In the genomic region with DNA sequence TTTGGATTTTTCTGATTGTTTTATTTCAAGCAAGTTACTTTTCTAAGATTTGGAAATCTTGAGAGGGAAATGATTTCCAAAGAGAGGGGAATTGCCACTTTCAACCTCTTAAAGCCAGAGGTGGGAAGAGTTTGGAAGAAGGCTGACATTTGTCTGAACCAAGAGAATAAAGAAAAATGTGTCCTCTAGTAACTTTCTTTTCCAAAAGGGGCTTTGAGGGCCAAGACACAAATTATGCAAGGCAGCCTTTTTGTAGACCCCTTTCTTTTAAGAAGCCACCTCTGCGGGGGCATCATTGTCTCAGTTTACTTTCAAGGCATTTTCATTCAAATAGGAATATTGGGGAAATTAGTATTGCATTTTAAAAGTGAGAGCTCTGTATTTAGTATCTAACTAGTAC, we compare ENCODE assay signal across 9 mouse cellular contexts. TPM values are rescaled to one million over a fixed set of nuclear protein-coding genes. Genes with fewer than 3 reads are reported as not detected.
A peak's percentile ranks its signal among the peaks of the same experiment; 100 is the strongest.
DNase-seq lines count a peak whose midpoint lies in the region; ATAC-seq and TF ChIP-seq lines count a peak whose summit lies in the region.
"Had no signal": no experiment of that assay in that cellular context is flagged by ENCODE, and none has a peak within 500 bp of the region (broad histone marks: within the 10 kb centered on the region; RNA-seq: fewer than 3 reads in every experiment).

No protein-coding gene starts in this region.

- no peak for TF ChIP-seq POLR2A in embryonic fibroblast, embryonic 13.5 days (IDR thresholded peaks at IDR 0.05; ENCODE audit: low read depth, low read length)

- TF ChIP-seq CTCF in kidney, postnatal 0 days (IDR thresholded peaks at IDR 0.05; ENCODE audit: low read depth) = no peak
- TF ChIP-seq CTCF in embryonic fibroblast, embryonic 13.5 days (IDR thresholded peaks at IDR 0.05; ENCODE audit: borderline replicate concordance, insufficient read depth, low read length) = no peak
- TF ChIP-seq CTCF in intestine, postnatal 0 days (IDR thresholded peaks at IDR 0.05; ENCODE audit: low read depth) = no peak
- TF ChIP-seq CTCF in layer of hippocampus, adult 2 months (conservative IDR thresholded peaks at IDR 0.05) = no peak

- peaks cover 6% of the 10 kb centered on the region; the same call in 1 of the 2 replicates for H3K4me1 ChIP-seq in kidney, postnatal 0 days (replicated peaks; ENCODE audit: insufficient read depth, low read length)
- 0 out of 2 replicates have a peak, but pooled peaks cover 5% of the 10 kb centered on the region for H3K4me1 ChIP-seq in embryonic fibroblast, embryonic 13.5 days (ENCODE audit: control insufficient read depth, insufficient read depth, low read length)
- no peaks in the 10 kb centered on the region for H3K4me1 ChIP-seq in intestine, postnatal 0 days (replicated peaks; ENCODE audit: control insufficient read depth, insufficient read depth, low read length)
- peaks cover 32% of the 10 kb centered on the region for H3K4me1 ChIP-seq in neural tube, embryonic 12.5 days

- WGBS in kidney, postnatal 0 days = 13% methylated on average over 1 of the region's 1 CpGs
- WGBS in intestine, postnatal 0 days = 13% methylated on average over 1 of the region's 1 CpGs
- WGBS in neural tube, embryonic 12.5 days = 0% methylated on average over 1 of the region's 1 CpGs

- H3K4me3 ChIP-seq in kidney, postnatal 0 days (replicated peaks; ENCODE audit: low read depth, low read length) = peak overlapping the region; percentile 84
- H3K4me3 ChIP-seq in embryonic fibroblast, embryonic 13.5 days (ENCODE audit: insufficient read depth, low read length) = peak overlapping the region; percentile 70
- peak overlapping the region; percentile 65 for H3K4me3 ChIP-seq in intestine, postnatal 0 days (ENCODE audit: low read depth, low read length)
- peak overlapping the region; percentile 77 for H3K4me3 ChIP-seq in neural tube, embryonic 12.5 days
- H3K4me3 ChIP-seq in layer of hippocampus, adult 2 months = no peak overlapping the region

- peak overlapping the region; percentile 86 for H3K4me2 ChIP-seq in kidney, postnatal 0 days (ENCODE audit: low read length)
- H3K4me2 ChIP-seq in intestine, postnatal 0 days (replicated peaks; ENCODE audit: low read depth) = peak overlapping the region; percentile 90
- H3K4me2 ChIP-seq in neural tube, embryonic 12.5 days (replicated peaks) = peak overlapping the region; percentile 92

- H3K36me3 ChIP-seq in kidney, postnatal 0 days (ENCODE audit: insufficient read depth, low read length) = 0 out of 2 replicates have a peak, but pooled peaks cover 3% of the 10 kb centered on the region
- H3K36me3 ChIP-seq in intestine, postnatal 0 days (ENCODE audit: control insufficient read depth, insufficient read depth) = no peaks in the 10 kb centered on the region
- H3K36me3 ChIP-seq in neural tube, embryonic 12.5 days = peaks cover 17% of the 10 kb centered on the region; the same call in 1 of the 2 replicates

- H3K9me3 ChIP-seq in kidney, postnatal 0 days (replicated peaks; ENCODE audit: low read length) = no peaks in the 10 kb centered on the region
- H3K9me3 ChIP-seq in intestine, postnatal 0 days (ENCODE audit: control insufficient read depth) = no peaks in the 10 kb centered on the region
- no peaks in the 10 kb centered on the region for H3K9me3 ChIP-seq in neural tube, embryonic 12.5 days

- H3K9ac ChIP-seq in kidney, postnatal 0 days (ENCODE audit: low read depth, low read length) = peak overlapping the region; percentile 93
- peak overlapping the region; percentile 79; the same call in 1 of the 2 replicates for H3K9ac ChIP-seq in intestine, postnatal 0 days (ENCODE audit: low read depth, low read length)
- H3K9ac ChIP-seq in neural tube, embryonic 12.5 days = peak overlapping the region; percentile 100

- no peak for DNase-seq in kidney, postnatal 0 days (ENCODE audit: low spot score)
- no peak for DNase-seq in kidney, postnatal 4 days
- DNase-seq in frontal cortex, postnatal 14 days (ENCODE audit: low spot score in 2 of 2) = no peak
- DNase-seq in layer of hippocampus, adult 2 months (ENCODE audit: low spot score in 2 of 2) = no peak
- no peak for DNase-seq in left cerebral cortex, adult 9 months (ENCODE audit: low spot score in 2 of 2)
- DNase-seq: thymus, postnatal 36 days had no signal

- H3K27me3 ChIP-seq in kidney, postnatal 0 days (ENCODE audit: insufficient read depth, low read length) = no peaks in the 10 kb centered on the region
- H3K27me3 ChIP-seq in intestine, postnatal 0 days (replicated peaks; ENCODE audit: control insufficient read depth, insufficient read depth, low read length) = no peaks in the 10 kb centered on the region; the same call in 1 of the 2 replicates
- no peaks in the 10 kb centered on the region for H3K27me3 ChIP-seq in neural tube, embryonic 12.5 days (replicated peaks)

- peak overlapping the region; percentile 97 for H3K27ac ChIP-seq in kidney, postnatal 0 days
- peak overlapping the region; percentile 49 for H3K27ac ChIP-seq in embryonic fibroblast, embryonic 13.5 days (ENCODE audit: insufficient read depth, low read length)
- no peak overlapping the region for H3K27ac ChIP-seq in intestine, postnatal 0 days (ENCODE audit: low read depth, low read length)
- H3K27ac ChIP-seq in neural tube, embryonic 12.5 days = peak overlapping the region; percentile 90
- H3K27ac ChIP-seq in layer of hippocampus, adult 2 months = no peak overlapping the region

- ATAC-seq in kidney, postnatal 0 days (replicated peaks; ENCODE audit: low FRiP score, low read depth) = no peak
- no peak for ATAC-seq in intestine, postnatal 0 days
- no peak for ATAC-seq in neural tube, embryonic 12.5 days (ENCODE audit: low FRiP score, low read depth)

RNA-seq across cellular contexts. Expression of a gene that starts 1.5 kb away (rescaled TPM):
- polyA plus RNA-seq in kidney, postnatal 0 days (2015; fragmentation: Nextera tagmentation; extraction: Ambion mirVana) = 59.0 and 66.7 TPM in 2 replicates
- polyA plus RNA-seq in embryonic fibroblast, embryonic 13.5 days (2011; ENCODE audit: insufficient read length, low read depth, missing spikeins) = 22.1 and 34.6 TPM in 2 replicates
- 22.1 and 22.9 TPM in 2 replicates for polyA plus RNA-seq in intestine, postnatal 0 days (2015; fragmentation: Nextera tagmentation; extraction: Ambion mirVana)
- 188 and 191 TPM in 2 replicates for polyA plus RNA-seq in neural tube, embryonic 12.5 days (2016; fragmentation: Nextera tagmentation; extraction: Ambion mirVana)
- 1 to 10 TPM; 1.8 to 1.9 TPM for total RNA-seq in layer of hippocampus, adult 2 months (2021)

Comparison
In these comparisons a context has a peak if more than half of its experiments do, and no peak if none do; other contexts are left out.
1. H3K27ac ChIP-seq: peak in kidney, postnatal 0 days (single experiment), embryonic fibroblast, embryonic 13.5 days (single experiment) and neural tube, embryonic 12.5 days (single experiment); none in intestine, postnatal 0 days (single experiment) and layer of hippocampus, adult 2 months (single experiment).
2. Peak in every context shown above with its lines, with median percentiles within 50 percentile points of each other: H3K4me2 ChIP-seq and H3K9ac ChIP-seq.